Mouse (Mus musculus) heart, embryonic 11.5 days (tissue): Measurements from ENCODE around the gene Snrpa1. TPM values are rescaled to one million over a fixed set of nuclear protein-coding genes. Genes with fewer than 3 reads are reported as not detected.

Source experiments
- ATAC-seq: fragments of 200-750 bp; cut with Nextera tagmentation; replicated peaks from 2 replicates; pipeline ENCODE4 v1.8.0; 2017; ENCODE audit warnings: moderate library complexity; ENCODE audit not compliant: insufficient number of reproducible peaks, low FRiP score, low TSS enrichment
- H3K27ac ChIP-seq: fragments of 300-500 bp; sonication (generic); 2 replicates; pipeline ENCODE4 v1.5.1; 2014; ENCODE audit warnings: mild to moderate bottlenecking, low read depth, low read length
- H3K27me3 ChIP-seq: fragments of 300-500 bp; sonication (generic); 2 replicates; pipeline ENCODE4 v1.6.1; 2014; ENCODE audit warnings: mild to moderate bottlenecking, low read length, mixed read lengths; ENCODE audit not compliant: control insufficient read depth, insufficient read depth
- H3K36me3 ChIP-seq: fragments of 300-500 bp; sonication (generic); 2 replicates; pipeline ENCODE4 v1.6.1; 2014; ENCODE audit warnings: mild to moderate bottlenecking, low read length, moderate library complexity, mixed read lengths; ENCODE audit not compliant: control insufficient read depth, insufficient read depth
- H3K4me1 ChIP-seq: fragments of 300-500 bp; sonication (generic); 2 replicates; pipeline ENCODE4 v1.6.1; 2014; ENCODE audit warnings: low read length; ENCODE audit not compliant: control insufficient read depth, insufficient read depth
- H3K4me2 ChIP-seq: fragments of 300-500 bp; sonication (generic); 2 replicates; pipeline ENCODE4 v1.6.1; 2014; ENCODE audit warnings: mild to moderate bottlenecking, moderate library complexity
- H3K4me3 ChIP-seq: fragments of 300-500 bp; sonication (generic); 2 replicates; pipeline ENCODE4 v1.5.1; 2014; ENCODE audit warnings: low read depth, low read length
- H3K9ac ChIP-seq: fragments of 300-500 bp; sonication (generic); 2 replicates; pipeline ENCODE4 v1.6.1; 2014; ENCODE audit warnings: mild to moderate bottlenecking, low read depth, low read length, moderate library complexity
- H3K9me3 ChIP-seq: fragments of 300-500 bp; sonication (generic); replicated peaks from 2 replicates; pipeline ENCODE4 v1.6.1; 2016; ENCODE audit warnings: low read length; ENCODE audit not compliant: control insufficient read depth
- WGBS: fragments of 180-500 bp; shearing (Covaris S2); extraction: QIAGEN DNeasy Blood & Tissue Kit; methylation state at CpG from one replicate; pipeline ENCODE4 v1.1.7; 2014; ENCODE audit not compliant: insufficient replicate concordance; 5-methylcytosine and 5-hydroxymethylcytosine counted together
- polyA plus RNA-seq: library from polyadenylated mRNA; unstranded; fragments of >200 nt; fragmentation: Nextera tagmentation; extraction: Ambion mirVana; gene quantifications from 2 replicates; pipeline ENCODE4 v1.2.1, GENCODE M21; 2014

Snrpa1 gene
- polyA plus RNA-seq, 1 experiment from 2014 or later = 128 TPM

DNA sequence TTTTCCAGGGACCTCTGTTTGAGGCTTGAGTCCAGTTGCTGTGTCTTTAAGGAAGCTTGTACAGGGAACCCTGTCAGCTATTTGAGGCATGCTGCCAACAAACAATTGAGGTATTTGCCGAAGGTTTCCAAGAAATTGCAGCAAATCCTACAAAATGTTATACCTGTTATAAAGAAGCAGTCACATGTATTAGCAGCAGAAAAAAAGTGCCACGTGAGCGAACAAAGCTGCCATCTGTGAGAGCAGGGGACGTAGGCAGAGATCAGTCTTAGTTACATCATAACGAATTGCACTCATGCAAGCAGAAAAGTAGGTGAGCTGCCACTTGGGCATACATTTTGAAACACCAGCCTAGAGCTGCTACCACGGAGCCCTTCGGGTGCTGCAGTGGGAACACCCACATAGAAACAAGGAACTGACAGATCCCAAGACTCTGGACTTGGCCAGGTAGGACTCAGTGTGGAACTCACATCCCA, 47.8 kb downstream of the Snrpa1 start:
- no peak overlapping the region for H3K4me3 ChIP-seq
- 73% methylated on average over 7 of the region's 7 CpGs for WGBS
- H3K9me3 ChIP-seq = no peaks in the 10 kb centered on the region
- 0 out of 2 replicates have a peak, but pooled peaks cover 4% of the 10 kb centered on the region for H3K4me1 ChIP-seq
- no peaks in the 10 kb centered on the region for H3K36me3 ChIP-seq
- H3K9ac ChIP-seq = no peak overlapping the region
- H3K27ac ChIP-seq = no peak overlapping the region
- H3K4me2 ChIP-seq = no peak overlapping the region
- H3K27me3 ChIP-seq = no peaks in the 10 kb centered on the region
- ATAC-seq = no peak

GRCm38 (mm10) chr7:66107206-66107605, 48.4 kb downstream of the Snrpa1 start:
- Histone ChIP-seq H3K27me3 (no peaks in the 10 kb centered on the region), H3K4me2 (no peak overlapping the region), H3K36me3 (no peaks in the 10 kb centered on the region), H3K9ac (no peak overlapping the region), H3K4me3 (no peak overlapping the region), H3K4me1 (0 out of 2 replicates have a peak, but pooled peaks cover 6% of the 10 kb centered on the region), H3K9me3 (no peaks in the 10 kb centered on the region), H3K27ac (no peak overlapping the region)
- no peak for ATAC-seq
- 72% methylated on average over 11 of the region's 11 CpGs for WGBS

DNA sequence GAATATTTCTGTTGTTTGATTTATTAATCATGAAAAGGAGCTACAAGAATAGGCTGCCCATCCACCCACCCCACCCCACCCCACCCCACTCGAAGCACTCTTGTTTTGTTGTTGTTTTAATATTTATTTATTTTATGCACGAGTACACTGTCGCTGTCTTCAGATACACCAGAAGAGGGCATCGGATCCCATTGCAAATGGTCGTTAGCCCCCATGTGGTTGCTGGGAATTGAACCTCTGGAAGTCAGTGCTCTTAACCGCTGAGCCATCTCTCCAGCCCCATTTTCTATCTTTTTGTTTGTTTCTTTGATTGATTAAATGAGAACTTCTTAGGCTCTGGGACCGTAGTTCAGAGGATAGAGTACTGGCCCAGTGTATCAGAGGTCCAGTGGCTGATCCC, 49.1 kb downstream of the Snrpa1 start:
- Histone ChIP-seq H3K9me3 (no peaks in the 10 kb centered on the region), H3K4me1 (0 out of 2 replicates have a peak, but pooled peaks cover 9% of the 10 kb centered on the region), H3K4me3 (no peak overlapping the region), H3K36me3 (no peaks in the 10 kb centered on the region), H3K27ac (no peak overlapping the region), H3K27me3 (no peaks in the 10 kb centered on the region), H3K9ac (no peak overlapping the region), H3K4me2 (no peak overlapping the region)
- no peak for ATAC-seq
- 16% methylated on average over 7 of the region's 7 CpGs for WGBS

DNA sequence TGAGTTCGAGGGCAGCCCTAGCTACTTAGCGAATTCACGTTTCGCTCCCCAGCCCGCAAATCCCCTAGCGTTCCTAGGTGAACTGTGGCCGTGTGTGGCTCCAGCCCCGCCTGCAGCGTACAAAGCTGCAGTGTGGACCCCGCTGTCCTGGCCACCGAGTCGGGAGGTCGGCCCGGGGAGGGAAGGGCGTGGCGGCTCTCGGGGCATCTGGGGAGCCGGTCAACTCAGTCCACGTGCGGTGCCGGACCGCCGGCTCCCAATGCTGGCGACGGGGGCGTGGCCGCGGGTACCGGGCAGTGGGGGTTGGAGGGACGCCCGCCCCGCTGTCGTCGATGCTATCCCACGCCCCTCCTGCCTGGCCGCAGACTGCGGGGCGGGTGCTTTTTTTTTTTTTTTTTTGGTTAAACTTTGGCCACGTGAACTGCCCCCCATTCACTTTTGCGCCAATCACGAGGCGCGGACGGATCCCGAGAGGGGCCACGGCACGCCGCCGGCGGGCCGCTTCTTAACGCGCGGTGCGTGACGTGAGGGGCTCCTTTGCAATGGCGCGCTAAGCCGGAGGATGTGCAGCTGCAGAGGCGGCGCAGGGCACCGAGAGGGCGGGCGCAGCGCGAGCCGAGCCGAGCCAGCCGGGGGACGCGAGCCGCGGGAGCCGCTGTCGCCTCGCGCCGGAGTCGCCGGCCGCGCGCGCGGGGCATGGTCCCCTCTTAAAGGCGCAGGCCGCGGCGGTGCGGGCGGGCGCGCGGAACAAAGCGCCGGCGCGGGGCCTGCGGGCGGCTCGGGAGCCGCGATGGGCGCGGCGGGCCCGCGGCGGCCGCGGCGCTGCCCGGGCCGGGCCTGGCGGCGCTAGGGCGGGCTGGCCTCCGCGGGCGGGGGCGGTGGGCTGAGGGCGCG, 50.4 kb downstream of the Snrpa1 start, which contains the start of gene Chsy1:
Chsy1 (plus strand) TSS at position 555 of the 894 bp plus-strand sequence.
- peak within 1 kb of the TSS; percentile 91 for H3K4me2 ChIP-seq
- WGBS = under 1% methylated on average over 80 of the region's 123 CpGs
- H3K4me1 ChIP-seq = peaks cover 15% of the 10 kb centered on the region; the same call in 1 of the 2 replicates
- no peaks in the 10 kb centered on the region for H3K9me3 ChIP-seq
- peak within 1 kb of the TSS; percentile 93 for H3K9ac ChIP-seq
- H3K4me3 ChIP-seq = peak within 1 kb of the TSS; percentile 92
- H3K27me3 ChIP-seq = no peaks in the 10 kb centered on the region
- no peaks in the 10 kb centered on the region for H3K36me3 ChIP-seq
- H3K27ac ChIP-seq = peak within 1 kb of the TSS; percentile 66
- peak; percentile 82 for ATAC-seq

- H3K27me3 ChIP-seq = no peaks in the 10 kb centered on the region
- ATAC-seq = peak; percentile 43; the same call in 1 of the 2 replicates
- under 1% methylated on average over 51 of the region's 77 CpGs for WGBS
- H3K4me1 ChIP-seq = peaks cover 20% of the 10 kb centered on the region
- peak overlapping the region; percentile 91 for H3K4me2 ChIP-seq
- no peaks in the 10 kb centered on the region for H3K36me3 ChIP-seq
- peak overlapping the region; percentile 92 for H3K4me3 ChIP-seq
- peak overlapping the region; percentile 93 for H3K9ac ChIP-seq
- H3K27ac ChIP-seq = peak overlapping the region; percentile 66
- no peaks in the 10 kb centered on the region for H3K9me3 ChIP-seq
Measured at GRCm38 (mm10) chr7:66109855-66110635, 51.2 kb downstream of the Snrpa1 start.

- Histone ChIP-seq H3K4me1 (peaks cover 24% of the 10 kb centered on the region), H3K4me3 (peak overlapping the region; percentile 92), H3K27me3 (no peaks in the 10 kb centered on the region), H3K9ac (peak overlapping the region; percentile 93), H3K36me3 (no peaks in the 10 kb centered on the region), H3K27ac (peak overlapping the region; percentile 66; the same call in 1 of the 2 replicates), H3K4me2 (peak overlapping the region; percentile 91), H3K9me3 (no peaks in the 10 kb centered on the region)
- WGBS = 6% methylated on average over 10 of the region's 10 CpGs
- no peak for ATAC-seq
Measured at GRCm38 (mm10) chr7:66110636-66111112, 51.9 kb downstream of the Snrpa1 start.

DNA sequence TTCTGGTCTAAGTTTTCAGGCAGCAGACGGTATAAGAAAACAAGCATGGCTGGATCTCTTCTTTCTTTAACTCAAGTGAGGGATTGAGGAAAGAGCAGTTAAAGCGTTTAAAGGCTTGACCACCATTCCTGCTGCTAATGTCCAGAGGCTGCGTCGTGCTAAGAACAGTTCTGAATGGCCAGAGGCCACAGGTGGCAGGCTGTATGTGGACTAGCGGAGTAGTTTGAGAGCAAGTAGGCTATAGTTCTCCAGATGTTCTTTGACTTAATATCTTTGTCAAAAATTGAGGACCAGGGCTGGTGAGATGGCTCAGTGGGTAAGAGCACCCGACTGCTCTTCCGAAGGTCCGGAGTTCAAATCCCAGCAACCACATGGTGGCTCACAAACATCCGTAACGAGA, 52.4 kb downstream of the Snrpa1 start:
- Histone ChIP-seq H3K9ac (peak overlapping the region; percentile 93; the same call in 1 of the 2 replicates), H3K4me1 (peaks cover 28% of the 10 kb centered on the region), H3K27me3 (no peaks in the 10 kb centered on the region), H3K9me3 (no peaks in the 10 kb centered on the region), H3K27ac (no peak overlapping the region), H3K36me3 (no peaks in the 10 kb centered on the region), H3K4me2 (peak overlapping the region; percentile 91), H3K4me3 (peak overlapping the region; percentile 92)
- 65% methylated on average over 10 of the region's 10 CpGs for WGBS
- no peak for ATAC-seq

GRCm38 (mm10) chr7:66113561-66113960, 54.8 kb downstream of the Snrpa1 start:
- 74% methylated on average over 3 of the region's 3 CpGs for whole genome bisulfite sequencing
- H3K4me1 ChIP-seq = peaks cover 41% of the 10 kb centered on the region

More at GRCm38 (mm10) chr7:66113561-66113960, 54.8 kb downstream of the Snrpa1 start:
- Histone ChIP-seq H3K4me3 (no peak overlapping the region), H3K27me3 (no peaks in the 10 kb centered on the region), H3K9me3 (no peaks in the 10 kb centered on the region), H3K27ac (no peak overlapping the region; the same call in 1 of the 2 replicates), H3K9ac (no peak overlapping the region), H3K36me3 (no peaks in the 10 kb centered on the region), H3K4me2 (peak overlapping the region; percentile 36)
- ATAC-seq = no peak
